Mouse (Mus musculus) leukemia stem cell, adult 10-12 weeks (primary cell): ENCODE data around the gene Mfsd4b2. TPM values are rescaled to one million over a fixed set of nuclear protein-coding genes. Genes with fewer than 3 reads are reported as not detected.

Experiments
- polyA plus RNA-seq: library from polyadenylated mRNA; stranded (reverse); fragments of >175 nt; gene quantifications from 2 replicates; pipeline ENCODE4 v1.2.3, GENCODE M21; 2012; ENCODE audit warnings: low replicate concordance

The Mfsd4b2 gene
- polyA plus RNA-seq = not detected in 2 replicates

GRCm38 (mm10) chr10:39926616-39927139 lies at the start of gene Mfsd4b2:
Gene Mfsd4b2, minus strand, starts transcription at chr10:39926923.

GRCm38 (mm10) chr10:39959761-39960440 lies 33.2 kb upstream of the Mfsd4b2 start, which contains the start of gene Mfsd4b3:
Gene Mfsd4b3, minus strand, starts transcription at chr10:39960153.

GRCm38 (mm10) chr10:39898874-39899371 lies 27.8 kb downstream of the Mfsd4b2 start, which contains the start of gene Mfsd4b4:
Gene Mfsd4b4, minus strand, starts transcription at chr10:39899238.

Other genes with a start within 250 kb of the Mfsd4b2 start
- 1.2 and 1.7 TPM in 2 replicates for gene Rev3l, start 194.8 kb downstream of the Mfsd4b2 start, polyA plus RNA-seq
- gene Mfsd4b4, start 27.7 kb downstream of the Mfsd4b2 start, polyA plus RNA-seq = 0.18 and 0.67 TPM in 2 replicates
- gene Mfsd4b3, start 33.2 kb upstream of the Mfsd4b2 start, polyA plus RNA-seq = not detected in 2 replicates
- gene Mfsd4b5, start 59.7 kb upstream of the Mfsd4b2 start, polyA plus RNA-seq = 0.11 TPM in 1 of 2 replicates, not detected in the other
- gene Mfsd4b1, start 98.3 kb upstream of the Mfsd4b2 start, polyA plus RNA-seq = not detected in 2 replicates
- 29.9 and 32.7 TPM in 2 replicates for gene Slc16a10, start 215.3 kb upstream of the Mfsd4b2 start, polyA plus RNA-seq